18 mouse cellular contexts compared by ENCODE assay signal in the genomic region with DNA sequence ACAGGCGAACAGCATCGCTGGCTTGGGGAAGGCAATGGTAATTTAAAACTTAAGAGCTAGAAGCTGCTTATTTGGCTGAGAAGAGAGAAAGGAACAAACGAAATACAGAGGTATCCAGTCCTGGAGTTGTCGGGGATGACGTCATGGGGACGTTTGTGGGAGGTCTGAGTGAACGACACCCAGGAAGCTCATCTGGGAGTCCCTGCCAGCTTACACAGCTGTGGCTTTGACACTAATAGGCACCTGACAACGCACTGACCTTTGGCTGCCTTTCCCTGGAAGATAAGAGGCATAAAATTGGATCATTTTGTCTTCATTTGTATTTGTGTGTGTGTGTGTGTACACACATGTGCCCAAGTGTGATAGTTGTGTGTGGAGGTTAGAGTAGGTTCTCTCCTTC.
"Had no signal": no experiment of that assay in that cellular context is flagged by ENCODE, and none has a peak within 500 bp of the region (broad histone marks: within the 10 kb centered on the region; RNA-seq: fewer than 3 reads in every experiment).

No protein-coding gene starts in this region.

- H3K27me3 ChIP-seq: midbrain, embryonic 12.5 days; neural tube, embryonic 13.5 days; neural tube, embryonic 15.5 days had no signal

- H3K9me3 ChIP-seq: midbrain, embryonic 10.5 days; midbrain, embryonic 12.5 days; neural tube, embryonic 13.5 days; neural tube, embryonic 15.5 days had no signal

- H3K4me1 ChIP-seq: midbrain, embryonic 12.5 days; neural tube, embryonic 13.5 days; neural tube, embryonic 15.5 days had no signal

- H3K9ac ChIP-seq: lung, embryonic 14.5 days; midbrain, embryonic 12.5 days; neural tube, embryonic 13.5 days; neural tube, embryonic 15.5 days had no signal

- ATAC-seq: midbrain, embryonic 16.5 days had no signal

- H3K27ac ChIP-seq: midbrain, embryonic 10.5 days; midbrain, embryonic 12.5 days; neural tube, embryonic 13.5 days; neural tube, embryonic 15.5 days had no signal

- DNase-seq: lung, embryonic 14.5 days; lung, postnatal 10 days; lung, postnatal 4 days; midbrain, embryonic 14.5 days; retina, postnatal 1 day; right cerebral cortex, adult 18-20 months; right cerebral cortex, postnatal 25 days; right cerebral cortex, postnatal 4 days; spleen, adult 18-20 months; thymus, adult 18-20 months; thymus, postnatal 14 days; thymus, postnatal 36 days had no signal

- H3K4me2 ChIP-seq: lung, embryonic 14.5 days; midbrain, embryonic 12.5 days; neural tube, embryonic 13.5 days; neural tube, embryonic 15.5 days had no signal

- H3K36me3 ChIP-seq: midbrain, embryonic 10.5 days; midbrain, embryonic 12.5 days; neural tube, embryonic 13.5 days; neural tube, embryonic 15.5 days had no signal

- H3K4me3 ChIP-seq: midbrain, embryonic 10.5 days; midbrain, embryonic 12.5 days; myocyte; neural tube, embryonic 13.5 days; neural tube, embryonic 15.5 days had no signal
